Mouse (Mus musculus) CD4-positive, CD25-positive, alpha-beta regulatory T cell (primary cell): ENCODE data around the gene Sox18. TPM values are rescaled to one million over a fixed set of nuclear protein-coding genes. Genes with fewer than 3 reads are reported as not detected.

Experiments
- polyA plus RNA-seq: library from polyadenylated mRNA; unstranded; fragments of 100-300 nt; shearing (Covaris generic); gene quantifications from one replicate; pipeline ENCODE4 v1.2.1, GENCODE M21; 2017

Sox18 gene
- not detected for polyA plus RNA-seq

GRCm38 (mm10) chr2:181671326-181671725, at the start of gene Sox18:
Sox18 (minus strand) TSS chr2:181671640.

GRCm38 (mm10) chr2:181714903-181715326, 43.5 kb upstream of the Sox18 start, which contains the start of gene Oprl1:
Oprl1 (plus strand) TSS chr2:181715016.

GRCm38 (mm10) chr2:181698241-181698640, 26.8 kb upstream of the Sox18 start, which contains the start of gene Lkaaear1:
Lkaaear1 (minus strand) TSS chr2:181698442.

GRCm38 (mm10) chr2:181693339-181694280, 22.2 kb upstream of the Sox18 start, which contains the start of gene Rgs19:
Rgs19 (minus strand) TSS chr2:181693977.

GRCm38 (mm10) chr2:181679951-181680715, 8.7 kb upstream of the Sox18 start, which contains the start of gene Tcea2:
Tcea2 (plus strand) TSS chr2:181680310.

GRCm38 (mm10) chr2:181656734-181657133, 14.7 kb downstream of the Sox18 start, which contains the start of gene Gm29797:
Gm29797 (plus strand) TSS chr2:181657034.

Other genes with a start within 250 kb of the Sox18 start
- gene Zbtb46, start 212.2 kb downstream of the Sox18 start, polyA plus RNA-seq = 2.1 TPM
- not detected for gene Abhd16b, start 178.4 kb downstream of the Sox18 start, polyA plus RNA-seq
- gene Tpd52l2, start 174.5 kb downstream of the Sox18 start, polyA plus RNA-seq = 82.2 TPM
- 114 TPM for gene Dnajc5, start 151.2 kb downstream of the Sox18 start, polyA plus RNA-seq
- gene Uckl1, start 86.7 kb downstream of the Sox18 start, polyA plus RNA-seq = 226 TPM
- gene Prpf6, start 79.8 kb downstream of the Sox18 start, polyA plus RNA-seq = 88.6 TPM
- 40.6 TPM for gene Zfp512b, start 78.8 kb downstream of the Sox18 start, polyA plus RNA-seq
- gene Samd10, start 72.4 kb downstream of the Sox18 start, polyA plus RNA-seq = 37.9 TPM
- not detected for gene Gm29797, start 14.6 kb downstream of the Sox18 start, polyA plus RNA-seq
- gene Tcea2, start 8.7 kb upstream of the Sox18 start, polyA plus RNA-seq = 19.6 TPM
- gene Rgs19, start 22.3 kb upstream of the Sox18 start, polyA plus RNA-seq = 222 TPM
- gene Lkaaear1, start 26.8 kb upstream of the Sox18 start, polyA plus RNA-seq = not detected
- gene Oprl1, start 43.4 kb upstream of the Sox18 start, polyA plus RNA-seq = 0.34 TPM
- gene Myt1, start 91.7 kb upstream of the Sox18 start, polyA plus RNA-seq = not detected
- gene Pcmtd2, start 166.2 kb upstream of the Sox18 start, polyA plus RNA-seq = 71.4 TPM
- 30.3 TPM for gene Polr3k, start 192.7 kb upstream of the Sox18 start, polyA plus RNA-seq